Mouse (Mus musculus): ENCODE results near the gene Ube4b. TPM values are rescaled to one million over a fixed set of nuclear protein-coding genes. Genes with fewer than 3 reads are reported as not detected.

Ube4b gene
- polyA plus RNA-seq (2012; rRNA removed; ENCODE audit: low replicate concordance) = 46.0 and 81.9 TPM in 2 replicates

GRCm38 (mm10) chr4:149426325-149427199 lies at the start of gene Ube4b:
Gene Ube4b (minus strand): TSS chr4:149426749.

GRCm38 (mm10) chr4:149454879-149455278 lies 28.3 kb upstream of the Ube4b start, which contains the start of gene Rbp7:
Gene Rbp7 (minus strand): TSS chr4:149454978.

GRCm38 (mm10) chr4:149307596-149308490 lies 118.7 kb downstream of the Ube4b start, which contains the start of gene Kif1b:
Gene Kif1b (minus strand): TSS chr4:149307693.

Other genes starting within 250 kb of the Ube4b start
- 37.1 and 81.4 TPM in 2 replicates for gene Kif1b, start 119.1 kb downstream of the Ube4b start, polyA plus RNA-seq (2012; rRNA removed; ENCODE audit: low replicate concordance)
- gene Rbp7, start 28.2 kb upstream of the Ube4b start, polyA plus RNA-seq (2012; rRNA removed; ENCODE audit: low replicate concordance) = 11.0 and 16.6 TPM in 2 replicates
- not detected in 2 replicates for gene Tmem274, start 50.6 kb upstream of the Ube4b start, polyA plus RNA-seq (2012; rRNA removed; ENCODE audit: low replicate concordance)
- gene Nmnat1, start 58.5 kb upstream of the Ube4b start, polyA plus RNA-seq (2012; rRNA removed; ENCODE audit: low replicate concordance) = 8.6 and 16.1 TPM in 2 replicates
- gene Lzic, start 58.5 kb upstream of the Ube4b start, polyA plus RNA-seq (2012; rRNA removed; ENCODE audit: low replicate concordance) = 12.7 and 18.3 TPM in 2 replicates
- 20.3 and 20.5 TPM in 2 replicates for gene Ctnnbip1, start 91.5 kb upstream of the Ube4b start, polyA plus RNA-seq (2012; rRNA removed; ENCODE audit: low replicate concordance)
- gene Clstn1, start 159.7 kb upstream of the Ube4b start, polyA plus RNA-seq (2012; rRNA removed; ENCODE audit: low replicate concordance) = 24.3 and 35.5 TPM in 2 replicates